Comparison of ENCODE assay signal across 9 mouse cellular contexts in the genomic region with DNA sequence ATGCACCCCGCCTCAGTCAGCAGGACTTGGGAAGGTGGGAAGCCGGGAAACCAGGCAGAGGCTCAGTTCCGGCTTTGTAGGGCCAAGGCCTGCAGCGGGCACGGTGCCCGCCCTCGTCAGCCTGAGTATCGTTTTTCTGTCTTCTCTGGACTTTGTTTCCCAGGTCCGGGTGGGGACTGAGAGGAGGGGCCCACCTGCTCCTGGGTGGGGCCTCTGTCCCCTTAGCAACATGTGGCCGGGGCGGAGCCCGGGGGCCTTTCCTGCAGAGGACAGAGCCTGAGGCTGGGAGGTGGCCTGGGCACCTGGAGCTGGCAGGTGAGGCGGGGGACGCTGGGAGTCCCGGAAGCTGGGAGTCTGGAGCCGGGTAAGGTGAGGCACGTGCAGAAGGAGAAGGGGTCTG. TPM values are rescaled to one million over a fixed set of nuclear protein-coding genes. Genes with fewer than 3 reads are reported as not detected.
DNase-seq lines count a peak whose midpoint lies in the region; ATAC-seq and TF ChIP-seq lines count a peak whose summit lies in the region.
"Had no signal": no experiment of that assay in that cellular context is flagged by ENCODE, and none has a peak within 500 bp of the region (broad histone marks: within the 10 kb centered on the region; RNA-seq: fewer than 3 reads in every experiment).

No protein-coding gene starts in this region.

- no peaks in the 10 kb centered on the region for H3K27me3 ChIP-seq in testis, adult 2 months (ENCODE audit: control insufficient read depth, insufficient read depth, low read length)
- H3K27me3 ChIP-seq in lung, postnatal 0 days (replicated peaks; ENCODE audit: insufficient read depth, low read length), result no peaks in the 10 kb centered on the region

- peaks cover 17% of the 10 kb centered on the region for H3K4me1 ChIP-seq in testis, adult 2 months (ENCODE audit: control insufficient read depth, insufficient read depth, low read length)
- peaks cover 6% of the 10 kb centered on the region for H3K4me1 ChIP-seq in lung, postnatal 0 days (ENCODE audit: insufficient read depth, low read depth, low read length)

- 37% methylated on average over 17 of the region's 17 CpGs for WGBS in lung, postnatal 0 days

- H3K9ac ChIP-seq in lung, postnatal 0 days (replicated peaks; ENCODE audit: low read depth), result peak overlapping the region; percentile 39; the same call in 1 of the 2 replicates

- peak overlapping the region; percentile 5; the same call in 1 of the 2 replicates for H3K4me3 ChIP-seq in testis, adult 2 months (ENCODE audit: control insufficient read depth, low read depth, low read length)
- H3K4me3 ChIP-seq in lung, postnatal 0 days (ENCODE audit: low read depth, low read length), result no peak overlapping the region

- no peaks in the 10 kb centered on the region for H3K9me3 ChIP-seq in lung, postnatal 0 days (ENCODE audit: low read length)

- H3K4me2 ChIP-seq in lung, postnatal 0 days (replicated peaks; ENCODE audit: low read depth, low read length), result peak overlapping the region; percentile 44

- no peak for DNase-seq in testis, postnatal 10 days (ENCODE audit: low spot score)
- peak; percentile 87 for DNase-seq in kidney, postnatal 14 days
- DNase-seq in lung, postnatal 0 days (ENCODE audit: low spot score), result peak; percentile 56
- DNase-seq in yolk sac, embryonic 10.5 days (ENCODE audit: low spot score), result peak; percentile 77
- no peak for DNase-seq in adrenal gland, postnatal 14 days
- no peak for DNase-seq in embryo, embryonic 10 days (ENCODE audit: low spot score)
- DNase-seq in adrenal gland, adult 8-10 months, result no peak
- DNase-seq: heart, postnatal 4 days had no signal

- no peaks in the 10 kb centered on the region for H3K36me3 ChIP-seq in testis, adult 2 months (ENCODE audit: control insufficient read depth, insufficient read depth, low read length)
- H3K36me3 ChIP-seq in lung, postnatal 0 days (ENCODE audit: insufficient read depth, low read length), result no peaks in the 10 kb centered on the region

- no peak overlapping the region for H3K27ac ChIP-seq in testis, adult 2 months (ENCODE audit: control insufficient read depth, insufficient read depth, low read depth, low read length)
- peak overlapping the region; percentile 32; the same call in 1 of the 2 replicates for H3K27ac ChIP-seq in lung, postnatal 0 days (ENCODE audit: low read length)

- no peak for TF ChIP-seq CTCF in testis, adult 2 months (IDR thresholded peaks at IDR 0.05; ENCODE audit: control insufficient read depth, insufficient read depth, insufficient replicate concordance, low read depth, low read length)
- TF ChIP-seq CTCF in lung, postnatal 0 days (IDR thresholded peaks at IDR 0.05), result no peak

- TF ChIP-seq EP300 in lung, postnatal 0 days (IDR thresholded peaks at IDR 0.05), result no peak

- no peak for TF ChIP-seq POLR2A in testis, adult 2 months (IDR thresholded peaks at IDR 0.05; ENCODE audit: control insufficient read depth, low read depth, low read length)

- peak; percentile 68 for ATAC-seq in lung, postnatal 0 days

RNA-seq across cellular contexts. Expression of a gene that starts 1.6 kb away (rescaled TPM):
- 0.27 and 0.36 TPM in 2 replicates for polyA plus RNA-seq in testis, adult 2 months (2012; rRNA removed)
- polyA plus RNA-seq in lung, postnatal 0 days (2015; fragmentation: Nextera tagmentation; extraction: Ambion mirVana), result 10.5 and 10.6 TPM in 2 replicates
- total RNA-seq in adrenal gland, postnatal 14 days (2021), result 0.26 TPM in 2 replicates
- under 1 TPM; 0.64 to 0.95 (median 0.70) TPM for total RNA-seq in adrenal gland, adult 8-10 months (2022)

RNA-seq across cellular contexts. Expression of a gene that starts 29.0 kb away (rescaled TPM):
- polyA plus RNA-seq in testis, adult 2 months (2012; rRNA removed), result 8.1 and 9.1 TPM in 2 replicates
- 29.6 and 30.8 TPM in 2 replicates for polyA plus RNA-seq in lung, postnatal 0 days (2015; fragmentation: Nextera tagmentation; extraction: Ambion mirVana)
- 77.9 and 78.3 TPM in 2 replicates for total RNA-seq in adrenal gland, postnatal 14 days (2021)
- total RNA-seq in adrenal gland, adult 8-10 months (2022), result 100 to 1,000 TPM in 2 of 4 experiments, 10 to 100 TPM in 2; 72.7 to 123 (median 96.1) TPM

RNA-seq across cellular contexts. Expression of a gene that starts 31.6 kb away (rescaled TPM):
- 0.11 TPM in 1 of 2 replicates, not detected in the other for polyA plus RNA-seq in testis, adult 2 months (2012; rRNA removed)
- 0.11 and 0.31 TPM in 2 replicates for polyA plus RNA-seq in lung, postnatal 0 days (2015; fragmentation: Nextera tagmentation; extraction: Ambion mirVana)
- not detected in 2 replicates for total RNA-seq in adrenal gland, postnatal 14 days (2021)
- under 1 TPM in 2 of 4 experiments, not detected in 2; 0.13 to 0.38 TPM for total RNA-seq in adrenal gland, adult 8-10 months (2022)
- total RNA-seq: heart, postnatal 4 days had no signal

RNA-seq across cellular contexts. Expression of a gene that starts 31.9 kb away (rescaled TPM):
- polyA plus RNA-seq in testis, adult 2 months (2012; rRNA removed), result 125 and 126 TPM in 2 replicates
- 107 and 109 TPM in 2 replicates for polyA plus RNA-seq in lung, postnatal 0 days (2015; fragmentation: Nextera tagmentation; extraction: Ambion mirVana)
- total RNA-seq in adrenal gland, postnatal 14 days (2021), result 291 and 302 TPM in 2 replicates
- total RNA-seq in adrenal gland, adult 8-10 months (2022), result 100 to 1,000 TPM; 249 to 275 (median 255) TPM

RNA-seq across cellular contexts. Expression of a gene that starts 45.3 kb away (rescaled TPM):
- 13.8 and 16.1 TPM in 2 replicates for polyA plus RNA-seq in testis, adult 2 months (2012; rRNA removed)
- polyA plus RNA-seq in lung, postnatal 0 days (2015; fragmentation: Nextera tagmentation; extraction: Ambion mirVana), result 38.6 and 39.9 TPM in 2 replicates
- 5.5 and 6.4 TPM in 2 replicates for total RNA-seq in adrenal gland, postnatal 14 days (2021)
- 10 to 100 TPM in 2 of 4 experiments, 1 to 10 TPM in 2; 8.8 to 55.0 (median 26.2) TPM for total RNA-seq in adrenal gland, adult 8-10 months (2022)

Comparison
In these comparisons a context has a peak if more than half of its experiments do, and no peak if none do; other contexts are left out.
1. DNase-seq: peak in kidney, postnatal 14 days (single experiment), lung, postnatal 0 days (single experiment) and yolk sac, embryonic 10.5 days (single experiment); none in testis, postnatal 10 days (single experiment), adrenal gland, postnatal 14 days (single experiment), embryo, embryonic 10 days (single experiment) and adrenal gland, adult 8-10 months (single experiment).